Mouse (Mus musculus): ENCODE measurements around the gene Amd2. TPM values are rescaled to one million over a fixed set of nuclear protein-coding genes. Genes with fewer than 3 reads are reported as not detected.

Amd2 gene
- total RNA-seq (2023; ENCODE audit: inconsistent age): 7.6 to 11.8 TPM (median 10.1 TPM) in 4 replicates

GRCm38 (mm10) chr10:35711792-35712191 lies at the start of gene Amd2:
TSS of gene Amd2 (minus strand) at chr10:35711892.

Data from B cell, adult (primary cell).